Mouse (Mus musculus) CD8-positive naive resting alpha-beta T cell, adult 2 months (primary cell): ENCODE results near the gene Zfp934.
"Not testable (repeated sequence)": the region's sequence is repeated elsewhere in the genome, so short reads cannot be mapped to it uniquely, and the experiment has no call there.

Experiments
- DNase-seq, 2 experiments: peaks; one replicate each; pipeline ENCODE4 v3.0.0; 2022; ENCODE audit warnings: low read depth in 2 of 2, low spot score in 2 of 2

Zfp934 gene

GRCm38 (mm10) chr13:62571099-62571498 lies at the start of gene Zfp934:
Gene Zfp934, minus strand, starts transcription at chr13:62571199.
- DNase-seq: not testable (repeated sequence)

DNA sequence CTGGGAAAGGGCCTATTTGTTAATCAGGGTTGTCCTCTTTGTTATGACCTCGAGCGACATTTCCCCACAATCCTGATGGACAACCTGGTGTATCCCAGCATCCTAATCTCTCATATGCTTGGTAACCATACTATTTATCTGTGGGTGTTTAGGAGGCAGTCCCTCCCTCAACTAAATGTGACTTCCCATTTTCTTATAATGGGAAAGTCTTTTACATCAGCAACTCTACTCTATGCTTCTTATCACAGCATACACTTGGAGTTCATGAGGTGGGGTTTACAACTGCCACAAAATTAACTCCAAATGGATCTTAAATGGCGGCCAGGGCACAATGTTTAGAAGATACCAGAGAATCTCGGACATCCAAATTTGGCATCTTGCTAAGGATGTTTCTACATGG lies 46.5 kb upstream of the Zfp934 start:
- not testable (repeated sequence) for DNase-seq

GRCm38 (mm10) chr13:62561696-62562095 lies 9.3 kb downstream of the Zfp934 start:
- DNase-seq: peak in 1 of 2 experiments; percentile 24

- DNase-seq: peak; percentile 53 to 56
Observed at GRCm38 (mm10) chr13:62558189-62559110, 12.5 kb downstream of the Zfp934 start, which contains the start of gene Zfp935. Gene Zfp935, minus strand, starts transcription at chr13:62558511.

GRCm38 (mm10) chr13:62530129-62530528 lies 40.9 kb downstream of the Zfp934 start:
- DNase-seq: not testable (repeated sequence)

- not testable (repeated sequence) for DNase-seq
Observed at GRCm38 (mm10) chr13:62510641-62511420, 60.2 kb downstream of the Zfp934 start.

DNA sequence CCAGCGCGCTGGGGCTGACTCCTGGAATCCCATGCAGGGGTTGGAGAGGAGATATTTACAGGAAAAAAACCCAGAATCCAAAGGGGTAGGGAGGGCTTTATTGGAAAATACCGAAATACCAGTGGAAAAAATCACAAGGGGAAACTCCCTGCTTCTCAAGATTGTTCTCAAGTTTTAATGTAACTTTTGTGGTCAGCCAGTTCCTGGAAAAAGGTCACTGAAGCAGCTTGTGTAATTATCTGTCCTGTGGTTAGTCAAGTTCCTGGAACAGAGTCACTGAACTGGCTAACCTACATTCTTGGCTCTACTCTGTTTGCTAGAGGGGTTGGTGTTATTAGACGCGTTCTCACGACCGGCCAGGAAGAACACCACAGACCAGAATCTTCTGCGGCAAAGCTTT lies 98.3 kb downstream of the Zfp934 start:
- DNase-seq: not testable (repeated sequence)

GRCm38 (mm10) chr13:62469947-62470346 lies 101.1 kb downstream of the Zfp934 start:
- peak; percentile 67 to 68 for DNase-seq

- peak; percentile 76 for DNase-seq
Observed at GRCm38 (mm10) chr13:62466424-62467334, 104.3 kb downstream of the Zfp934 start, which contains the start of gene Gm49359. Gene Gm49359, minus strand, starts transcription at chr13:62466832.
